Comparison of ENCODE assay signal across 21 mouse cellular contexts in the genomic region with DNA sequence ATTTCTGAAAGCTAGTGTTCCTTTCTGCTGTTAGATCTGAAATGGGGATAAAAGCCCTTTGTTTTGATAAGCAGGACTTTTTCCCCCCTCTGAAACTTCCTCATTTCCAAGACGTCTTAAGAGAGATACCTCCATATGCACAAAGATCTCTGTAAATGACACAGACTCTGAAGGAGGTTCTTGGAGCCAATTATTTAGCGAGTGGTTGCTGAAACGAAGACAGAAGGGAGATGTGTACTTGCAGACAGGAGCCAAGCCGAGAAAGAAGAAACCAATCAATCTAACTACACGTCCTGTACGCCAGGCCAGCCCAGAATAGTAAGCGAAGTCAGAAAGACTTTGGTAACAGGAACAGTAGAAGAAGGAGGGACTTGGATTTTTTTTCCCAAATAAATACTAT.
DNase-seq lines count a peak whose midpoint lies in the region; ATAC-seq and TF ChIP-seq lines count a peak whose summit lies in the region.
"Had no signal": no experiment of that assay in that cellular context is flagged by ENCODE, and none has a peak within 500 bp of the region (broad histone marks: within the 10 kb centered on the region; RNA-seq: fewer than 3 reads in every experiment).

No protein-coding gene starts in this region.

- TF ChIP-seq CTCF in lung, embryonic 14.5 days (IDR thresholded peaks at IDR 0.05; ENCODE audit: low read depth), result no peak
- no peak for TF ChIP-seq CTCF in lung, adult 2 months (IDR thresholded peaks at IDR 0.05; ENCODE audit: insufficient read depth, low read length)
- TF ChIP-seq CTCF in forebrain, postnatal 0 days (IDR thresholded peaks at IDR 0.05; ENCODE audit: low read depth), result no peak

- no peak overlapping the region for H3K9ac ChIP-seq in hindbrain, embryonic 12.5 days
- H3K9ac ChIP-seq in hindbrain, embryonic 11.5 days (ENCODE audit: low read depth, low read length), result no peak overlapping the region
- H3K9ac ChIP-seq in lung, embryonic 14.5 days, result no peak overlapping the region
- no peak overlapping the region for H3K9ac ChIP-seq in forebrain, postnatal 0 days
- H3K9ac ChIP-seq: heart, embryonic 15.5 days had no signal

- no peaks in the 10 kb centered on the region for H3K36me3 ChIP-seq in hindbrain, embryonic 12.5 days
- no peaks in the 10 kb centered on the region for H3K36me3 ChIP-seq in hindbrain, embryonic 11.5 days (ENCODE audit: control insufficient read depth, insufficient read depth, low read length)
- no peaks in the 10 kb centered on the region for H3K36me3 ChIP-seq in lung, embryonic 14.5 days (ENCODE audit: insufficient read depth)
- no peaks in the 10 kb centered on the region for H3K36me3 ChIP-seq in forebrain, postnatal 0 days (ENCODE audit: insufficient read depth)
- H3K36me3 ChIP-seq: embryonic facial prominence, embryonic 10.5 days; heart, embryonic 15.5 days had no signal

- H3K9me3 ChIP-seq in hindbrain, embryonic 12.5 days (replicated peaks), result no peaks in the 10 kb centered on the region
- H3K9me3 ChIP-seq in hindbrain, embryonic 11.5 days (ENCODE audit: control insufficient read depth, low read length), result no peaks in the 10 kb centered on the region
- no peaks in the 10 kb centered on the region for H3K9me3 ChIP-seq in lung, embryonic 14.5 days (ENCODE audit: low read depth, low read length)
- no peaks in the 10 kb centered on the region for H3K9me3 ChIP-seq in forebrain, postnatal 0 days (ENCODE audit: low read length)
- H3K9me3 ChIP-seq: embryonic facial prominence, embryonic 10.5 days; heart, embryonic 15.5 days had no signal

- ATAC-seq in hindbrain, embryonic 12.5 days (ENCODE audit: low FRiP score), result no peak
- ATAC-seq in hindbrain, embryonic 11.5 days (ENCODE audit: low FRiP score), result no peak
- ATAC-seq in lung, embryonic 14.5 days (ENCODE audit: insufficient read depth), result no peak
- peak; percentile 11; the same call in 1 of the 2 replicates for ATAC-seq in forebrain, postnatal 0 days

- peaks cover 79% of the 10 kb centered on the region for H3K4me1 ChIP-seq in hindbrain, embryonic 12.5 days
- peaks cover 23% of the 10 kb centered on the region; the same call in 1 of the 2 replicates for H3K4me1 ChIP-seq in hindbrain, embryonic 11.5 days (replicated peaks; ENCODE audit: control insufficient read depth, insufficient read depth, low read length)
- H3K4me1 ChIP-seq in lung, embryonic 14.5 days (ENCODE audit: insufficient read depth), result peaks cover 5% of the 10 kb centered on the region; the same call in 1 of the 2 replicates
- H3K4me1 ChIP-seq in lung, adult 2 months (ENCODE audit: control insufficient read depth, insufficient read depth, low read length), result peaks cover 6% of the 10 kb centered on the region; the same call in 1 of the 2 replicates
- peaks cover 27% of the 10 kb centered on the region for H3K4me1 ChIP-seq in forebrain, postnatal 0 days (ENCODE audit: insufficient read depth)

- no peak overlapping the region for H3K4me2 ChIP-seq in hindbrain, embryonic 12.5 days (replicated peaks)
- no peak overlapping the region for H3K4me2 ChIP-seq in hindbrain, embryonic 11.5 days (replicated peaks; ENCODE audit: low read depth, low read length)
- no peak overlapping the region for H3K4me2 ChIP-seq in lung, embryonic 14.5 days
- no peak overlapping the region for H3K4me2 ChIP-seq in forebrain, postnatal 0 days (ENCODE audit: low read depth)
- H3K4me2 ChIP-seq: heart, embryonic 15.5 days had no signal

- WGBS in hindbrain, embryonic 12.5 days, result 54% methylated on average over 7 of the region's 7 CpGs
- WGBS in hindbrain, embryonic 11.5 days, result 55% methylated on average over 7 of the region's 7 CpGs
- WGBS in lung, embryonic 14.5 days, result 35% methylated on average over 7 of the region's 7 CpGs
- 70% methylated on average over 7 of the region's 7 CpGs for WGBS in lung, adult 2 months
- WGBS in forebrain, postnatal 0 days, result 45% methylated on average over 7 of the region's 7 CpGs

- no peak for TF ChIP-seq POLR2A in lung, adult 2 months (IDR thresholded peaks at IDR 0.05; ENCODE audit: borderline replicate concordance, extremely low read depth, low read depth, low read length)

- H3K4me3 ChIP-seq in hindbrain, embryonic 12.5 days, result no peak overlapping the region
- no peak overlapping the region for H3K4me3 ChIP-seq in hindbrain, embryonic 11.5 days (ENCODE audit: low read depth, low read length)
- no peak overlapping the region for H3K4me3 ChIP-seq in lung, embryonic 14.5 days (ENCODE audit: low read depth, low read length)
- H3K4me3 ChIP-seq in lung, adult 2 months (replicated peaks; ENCODE audit: extremely low read depth, low read depth, low read length), result no peak overlapping the region
- no peak overlapping the region for H3K4me3 ChIP-seq in forebrain, postnatal 0 days (ENCODE audit: low read depth, low read length)
- H3K4me3 ChIP-seq: embryonic facial prominence, embryonic 10.5 days; heart, adult 2 months; heart, embryonic 15.5 days had no signal

- H3K27me3 ChIP-seq in hindbrain, embryonic 12.5 days, result no peaks in the 10 kb centered on the region
- H3K27me3 ChIP-seq in hindbrain, embryonic 11.5 days (ENCODE audit: control insufficient read depth, insufficient read depth, low read length), result no peaks in the 10 kb centered on the region
- no peaks in the 10 kb centered on the region for H3K27me3 ChIP-seq in lung, embryonic 14.5 days (ENCODE audit: insufficient read depth, low read length)
- no peaks in the 10 kb centered on the region for H3K27me3 ChIP-seq in forebrain, postnatal 0 days (ENCODE audit: insufficient read depth, low read length)
- H3K27me3 ChIP-seq: heart, embryonic 15.5 days had no signal

- no peak for DNase-seq in hindbrain, embryonic 11.5 days (ENCODE audit: low spot score)
- DNase-seq in lung, embryonic 14.5 days, result peak; percentile 36
- no peak for DNase-seq in lung, adult 2 months
- DNase-seq in MEL-GATA-1-ER (ENCODE audit: extremely low read depth, low read depth), result peak; percentile 7
- peak; percentile 54 for DNase-seq in forebrain, postnatal 0 days
- no peak for DNase-seq in urinary bladder, postnatal 14 days (ENCODE audit: low spot score)
- DNase-seq: adrenal gland, adult 2 months; cerebellum, adult 8-10 months; gastrocnemius, postnatal 10 days; heart, adult 2 months; kidney, adult 18-20 months; layer of hippocampus, postnatal 36 days; left cerebral cortex, postnatal 4 days; liver; lung, postnatal 36 days; right cerebral cortex, adult 18-20 months; thymus, postnatal 25 days had no signal

- H3K27ac ChIP-seq in hindbrain, embryonic 12.5 days, result peak overlapping the region; percentile 94
- no peak overlapping the region for H3K27ac ChIP-seq in hindbrain, embryonic 11.5 days (ENCODE audit: low read depth, low read length)
- H3K27ac ChIP-seq in lung, embryonic 14.5 days (ENCODE audit: low read depth), result no peak overlapping the region
- H3K27ac ChIP-seq in forebrain, postnatal 0 days (ENCODE audit: low read depth, low read length), result peak overlapping the region; percentile 76
- H3K27ac ChIP-seq: embryonic facial prominence, embryonic 10.5 days; heart, adult 2 months; heart, embryonic 15.5 days; kidney, postnatal 0 days had no signal

Comparison
In these comparisons a context has a peak if more than half of its experiments do, and no peak if none do; other contexts are left out.
1. H3K27ac ChIP-seq: peak in hindbrain, embryonic 12.5 days (single experiment) and forebrain, postnatal 0 days (single experiment); none in hindbrain, embryonic 11.5 days (single experiment) and lung, embryonic 14.5 days (single experiment).
2. DNase-seq: peak in lung, embryonic 14.5 days (single experiment), MEL-GATA-1-ER (single experiment) and forebrain, postnatal 0 days (single experiment); none in hindbrain, embryonic 11.5 days (single experiment), lung, adult 2 months (single experiment) and urinary bladder, postnatal 14 days (single experiment).